Mouse (Mus musculus) embryonic facial prominence, embryonic 15.5 days (tissue): ENCODE results near the gene Dusp12. TPM values are rescaled to one million over a fixed set of nuclear protein-coding genes. Genes with fewer than 3 reads are reported as not detected.
A peak's percentile ranks its signal among the peaks of the same experiment; 100 is the strongest.

Experiments used
- ATAC-seq: fragments of 200-750 bp; cut with Nextera tagmentation; 2 replicates; pipeline ENCODE4 v1.8.0; 2017; ENCODE audit warnings: low read depth, moderate TSS enrichment; ENCODE audit not compliant: insufficient number of reproducible peaks, low FRiP score, low TSS enrichment
- H3K27ac ChIP-seq: fragments of 300-500 bp; sonication (generic); replicated peaks from 2 replicates; pipeline ENCODE4 v1.5.1; 2015; ENCODE audit warnings: mild to moderate bottlenecking, inconsistent platforms
- H3K27me3 ChIP-seq: fragments of 300-500 bp; sonication (generic); 2 replicates; pipeline ENCODE4 v1.6.1; 2015; ENCODE audit warnings: inconsistent platforms
- H3K36me3 ChIP-seq: fragments of 300-500 bp; sonication (generic); 2 replicates; pipeline ENCODE4 v1.6.1; 2015; ENCODE audit warnings: mild to moderate bottlenecking, inconsistent platforms
- H3K4me1 ChIP-seq: fragments of 300-500 bp; sonication (generic); 2 replicates; pipeline ENCODE4 v1.6.1; 2015; ENCODE audit warnings: inconsistent platforms
- H3K4me2 ChIP-seq: fragments of 300-500 bp; sonication (generic); replicated peaks from 2 replicates; pipeline ENCODE4 v1.6.1; 2015; ENCODE audit warnings: mild to moderate bottlenecking, inconsistent platforms
- H3K4me3 ChIP-seq: fragments of 300-500 bp; sonication (generic); replicated peaks from 2 replicates; pipeline ENCODE4 v1.5.1; 2015; ENCODE audit warnings: mild to moderate bottlenecking, inconsistent platforms
- H3K9ac ChIP-seq: fragments of 300-500 bp; sonication (generic); 2 replicates; pipeline ENCODE4 v1.6.1; 2015; ENCODE audit warnings: inconsistent platforms
- H3K9me3 ChIP-seq: fragments of 300-500 bp; sonication (generic); replicated peaks from 2 replicates; pipeline ENCODE4 v1.6.1; 2016; ENCODE audit warnings: inconsistent platforms
- WGBS: fragments of 180-500 bp; shearing (Covaris S2); methylation state at CpG from one replicate; pipeline ENCODE4 v1.1.7; 2015; 5-methylcytosine and 5-hydroxymethylcytosine counted together
- polyA plus RNA-seq: library from polyadenylated mRNA; unstranded; fragments of >200 nt; fragmentation: Nextera tagmentation; extraction: Ambion mirVana; gene quantifications from 2 replicates; pipeline ENCODE4 v1.2.1, GENCODE M21; 2015

The Dusp12 gene
- 41.0 and 43.5 TPM in 2 replicates for polyA plus RNA-seq

GRCm38 (mm10) chr1:170884978-170885561, at the start of gene Dusp12, which contains the start of gene Gm26620:
Dusp12 (minus strand) TSS chr1:170885540.
Gm26620 (plus strand) TSS chr1:170885065.
- Histone ChIP-seq H3K4me2 (peak within 1 kb of the TSS; percentile 67), H3K36me3 (peaks cover 12% of the 10 kb centered on the region), H3K9me3 (no peaks in the 10 kb centered on the region), H3K4me3 (peak within 1 kb of the TSS; percentile 95), H3K9ac (peak within 1 kb of the TSS; percentile 75), H3K4me1 (peaks cover 11% of the 10 kb centered on the region; the same call in 1 of the 2 replicates), H3K27me3 (no peaks in the 10 kb centered on the region), H3K27ac (peak within 1 kb of the TSS; percentile 86)
- WGBS: under 1% methylated on average over 46 of the region's 46 CpGs
- ATAC-seq: peak; percentile 89

GRCm38 (mm10) chr1:170934383-170934782, 49.0 kb upstream of the Dusp12 start:
- no peak overlapping the region for H3K4me2 ChIP-seq
- WGBS: 79% methylated on average over 2 of the region's 2 CpGs
- H3K27ac ChIP-seq: no peak overlapping the region

GRCm38 (mm10) chr1:170933940-170934339, 48.6 kb upstream of the Dusp12 start:
- no peak for ATAC-seq
- no peak overlapping the region for H3K27ac ChIP-seq
- no peak overlapping the region for H3K4me3 ChIP-seq
- H3K9ac ChIP-seq: no peak overlapping the region
- H3K27me3 ChIP-seq: no peaks in the 10 kb centered on the region
- no peaks in the 10 kb centered on the region for H3K9me3 ChIP-seq
- H3K36me3 ChIP-seq: no peaks in the 10 kb centered on the region
- H3K4me2 ChIP-seq: no peak overlapping the region
- no peaks in the 10 kb centered on the region for H3K4me1 ChIP-seq
- WGBS: 76% methylated on average over 1 of the region's 1 CpGs

More at GRCm38 (mm10) chr1:170934383-170934782, 49.0 kb upstream of the Dusp12 start:
- Histone ChIP-seq H3K9me3 (no peaks in the 10 kb centered on the region), H3K27me3 (no peaks in the 10 kb centered on the region), H3K36me3 (no peaks in the 10 kb centered on the region), H3K4me3 (no peak overlapping the region), H3K9ac (no peak overlapping the region), H3K4me1 (no peaks in the 10 kb centered on the region)
- no peak for ATAC-seq

GRCm38 (mm10) chr1:170933386-170933920, 48.1 kb upstream of the Dusp12 start:
- 63% methylated on average over 6 of the region's 6 CpGs for WGBS

GRCm38 (mm10) chr1:170932043-170932442, 46.7 kb upstream of the Dusp12 start:
- WGBS: 75% methylated on average over 3 of the region's 3 CpGs
- Histone ChIP-seq H3K4me2 (no peak overlapping the region), H3K9ac (no peak overlapping the region), H3K4me1 (no peaks in the 10 kb centered on the region), H3K9me3 (no peaks in the 10 kb centered on the region), H3K36me3 (no peaks in the 10 kb centered on the region), H3K27ac (no peak overlapping the region), H3K4me3 (no peak overlapping the region), H3K27me3 (no peaks in the 10 kb centered on the region)
- no peak for ATAC-seq

More at GRCm38 (mm10) chr1:170933386-170933920, 48.1 kb upstream of the Dusp12 start:
- H3K27ac ChIP-seq: no peak overlapping the region
- H3K36me3 ChIP-seq: no peaks in the 10 kb centered on the region
- H3K27me3 ChIP-seq: no peaks in the 10 kb centered on the region
- H3K4me3 ChIP-seq: no peak overlapping the region
- H3K9ac ChIP-seq: no peak overlapping the region
- no peaks in the 10 kb centered on the region for H3K4me1 ChIP-seq
- H3K4me2 ChIP-seq: no peak overlapping the region
- no peak for ATAC-seq
- H3K9me3 ChIP-seq: no peaks in the 10 kb centered on the region

GRCm38 (mm10) chr1:170929245-170929644, 43.9 kb upstream of the Dusp12 start:
- no peaks in the 10 kb centered on the region for H3K36me3 ChIP-seq
- 83% methylated on average over 4 of the region's 4 CpGs for WGBS
- H3K4me3 ChIP-seq: no peak overlapping the region
- H3K27me3 ChIP-seq: no peaks in the 10 kb centered on the region
- H3K27ac ChIP-seq: no peak overlapping the region
- no peaks in the 10 kb centered on the region for H3K9me3 ChIP-seq
- no peak overlapping the region for H3K9ac ChIP-seq
- ATAC-seq: no peak
- no peak overlapping the region for H3K4me2 ChIP-seq
- no peaks in the 10 kb centered on the region for H3K4me1 ChIP-seq

- no peaks in the 10 kb centered on the region for H3K9me3 ChIP-seq
- no peaks in the 10 kb centered on the region for H3K36me3 ChIP-seq
- no peaks in the 10 kb centered on the region for H3K27me3 ChIP-seq
- ATAC-seq: no peak
- no peaks in the 10 kb centered on the region for H3K4me1 ChIP-seq
- WGBS: 55% methylated on average over 2 of the region's 2 CpGs
- H3K4me3 ChIP-seq: no peak overlapping the region
- no peak overlapping the region for H3K9ac ChIP-seq
- H3K4me2 ChIP-seq: no peak overlapping the region
- no peak overlapping the region for H3K27ac ChIP-seq
These were observed 43.1 kb upstream of the Dusp12 start for GRCm38 (mm10) chr1:170928467-170928866.

- Histone ChIP-seq H3K27me3 (no peaks in the 10 kb centered on the region), H3K27ac (no peak within 1 kb of the TSS), H3K4me3 (no peak within 1 kb of the TSS), H3K4me1 (no peaks in the 10 kb centered on the region), H3K4me2 (no peak within 1 kb of the TSS), H3K9ac (no peak within 1 kb of the TSS), H3K9me3 (no peaks in the 10 kb centered on the region), H3K36me3 (no peaks in the 10 kb centered on the region)
- WGBS: 72% methylated on average over 3 of the region's 3 CpGs
- ATAC-seq: no peak
These were observed 42.0 kb upstream of the Dusp12 start, which contains the start of gene Fcrla for GRCm38 (mm10) chr1:170927378-170927777. Fcrla (minus strand) TSS chr1:170927583.

- no peak overlapping the region for H3K27ac ChIP-seq
- H3K9ac ChIP-seq: no peak overlapping the region
- no peak overlapping the region for H3K4me3 ChIP-seq
- no peaks in the 10 kb centered on the region for H3K27me3 ChIP-seq
- H3K9me3 ChIP-seq: no peaks in the 10 kb centered on the region
- WGBS: 54% methylated on average over 6 of the region's 6 CpGs
- H3K4me2 ChIP-seq: no peak overlapping the region
- H3K36me3 ChIP-seq: no peaks in the 10 kb centered on the region
- ATAC-seq: no peak
- no peaks in the 10 kb centered on the region for H3K4me1 ChIP-seq
These were observed 41.6 kb upstream of the Dusp12 start for GRCm38 (mm10) chr1:170926941-170927340.

GRCm38 (mm10) chr1:170924485-170924884, 39.1 kb upstream of the Dusp12 start:
- WGBS: 82% methylated on average over 6 of the region's 6 CpGs
- Histone ChIP-seq H3K36me3 (no peaks in the 10 kb centered on the region), H3K27me3 (no peaks in the 10 kb centered on the region), H3K9ac (no peak overlapping the region), H3K4me3 (no peak overlapping the region), H3K4me1 (no peaks in the 10 kb centered on the region), H3K4me2 (no peak overlapping the region), H3K9me3 (no peaks in the 10 kb centered on the region), H3K27ac (no peak overlapping the region)
- no peak for ATAC-seq

GRCm38 (mm10) chr1:170919308-170919707, 34.0 kb upstream of the Dusp12 start:
- Histone ChIP-seq H3K27me3 (no peaks in the 10 kb centered on the region), H3K9me3 (no peaks in the 10 kb centered on the region), H3K36me3 (no peaks in the 10 kb centered on the region), H3K4me2 (no peak overlapping the region), H3K9ac (no peak overlapping the region), H3K4me1 (no peaks in the 10 kb centered on the region), H3K4me3 (no peak overlapping the region), H3K27ac (no peak overlapping the region)
- 93% methylated on average over 8 of the region's 8 CpGs for WGBS
- ATAC-seq: no peak

GRCm38 (mm10) chr1:170915657-170916056, 30.3 kb upstream of the Dusp12 start:
- H3K9ac ChIP-seq: no peak overlapping the region
- no peaks in the 10 kb centered on the region for H3K27me3 ChIP-seq
- 69% methylated on average over 5 of the region's 5 CpGs for WGBS
- H3K36me3 ChIP-seq: no peaks in the 10 kb centered on the region
- no peaks in the 10 kb centered on the region for H3K4me1 ChIP-seq
- H3K9me3 ChIP-seq: no peaks in the 10 kb centered on the region
- no peak for ATAC-seq
- H3K27ac ChIP-seq: no peak overlapping the region
- H3K4me3 ChIP-seq: no peak overlapping the region
- H3K4me2 ChIP-seq: no peak overlapping the region
